Mouse (Mus musculus) megakaryocyte, embryonic 14.5 days (primary cell): ENCODE results near the gene Miox.

Experiments used
- FLI1 ChIP-seq: IDR thresholded peaks from 2 replicates; pipeline ENCODE4 v1.6.1; 2012; ENCODE audit warnings: low read length, inconsistent platforms, mixed read lengths
- GATA1 ChIP-seq: IDR thresholded peaks from 3 replicates; pipeline ENCODE4 v1.6.1; 2012; ENCODE audit warnings: mixed read lengths, low read length, inconsistent platforms, borderline replicate concordance

DNA sequence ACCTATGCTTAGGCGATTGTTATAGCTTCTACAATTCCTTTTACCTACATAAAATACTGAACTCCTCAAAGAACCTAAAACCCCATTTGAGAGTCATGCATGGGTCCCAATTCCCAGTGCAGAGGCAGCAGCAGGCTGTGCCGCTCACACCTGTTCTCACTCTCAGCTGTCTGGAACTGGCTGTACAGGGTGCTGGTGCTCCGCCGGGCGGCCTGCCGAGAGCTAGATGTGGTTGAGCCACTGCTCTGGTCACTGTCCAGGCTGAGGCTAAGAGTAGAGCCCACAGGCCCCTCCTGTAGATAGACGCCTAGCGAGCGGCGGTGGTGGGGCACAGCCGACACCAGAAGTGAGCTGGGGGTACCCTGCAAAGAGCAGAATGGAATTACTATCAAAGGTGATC is 44.7 kb upstream of the Miox start:
- TF ChIP-seq GATA1, result no peak
- no peak for TF ChIP-seq FLI1
